Mouse (Mus musculus) frontal cortex, postnatal 10 days (tissue): ENCODE data around the gene Pom121l12.

Experiments used
- DNase-seq, 2 experiments: peaks; one replicate each; pipeline ENCODE4 v3.0.0; 2022; ENCODE audit warnings: low spot score in 2 of 2, mixed read lengths in 1 of 2

The Pom121l12 gene

DNA sequence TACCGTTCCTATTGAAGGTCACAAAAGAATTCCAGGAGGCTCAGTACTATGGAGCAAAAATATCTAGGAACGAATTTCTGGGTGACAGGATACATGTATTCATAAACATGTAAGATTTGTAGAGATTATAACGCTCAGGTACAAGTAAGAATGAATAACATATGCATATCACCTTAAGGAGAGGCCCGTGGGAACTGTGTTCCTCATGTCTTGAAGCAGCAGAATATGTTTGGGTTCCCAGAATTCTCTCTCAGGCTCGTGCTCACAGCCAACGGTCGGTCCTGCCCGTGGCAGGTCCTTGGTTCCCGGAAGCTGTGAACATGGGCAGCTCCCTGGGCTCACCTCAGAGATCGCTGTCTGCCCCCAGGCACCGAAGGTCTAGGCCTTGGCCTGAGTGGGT is at the start of gene Pom121l12:
Gene Pom121l12 (plus strand): TSS at position 301 of the 400 bp plus-strand sequence.
- no peak for DNase-seq

- no peak for DNase-seq
Observed at GRCm38 (mm10) chr11:14611859-14612258, 12.8 kb downstream of the Pom121l12 start.
